Mouse (Mus musculus): ENCODE results near the gene Kcnk3.

Gene Kcnk3

DNA sequence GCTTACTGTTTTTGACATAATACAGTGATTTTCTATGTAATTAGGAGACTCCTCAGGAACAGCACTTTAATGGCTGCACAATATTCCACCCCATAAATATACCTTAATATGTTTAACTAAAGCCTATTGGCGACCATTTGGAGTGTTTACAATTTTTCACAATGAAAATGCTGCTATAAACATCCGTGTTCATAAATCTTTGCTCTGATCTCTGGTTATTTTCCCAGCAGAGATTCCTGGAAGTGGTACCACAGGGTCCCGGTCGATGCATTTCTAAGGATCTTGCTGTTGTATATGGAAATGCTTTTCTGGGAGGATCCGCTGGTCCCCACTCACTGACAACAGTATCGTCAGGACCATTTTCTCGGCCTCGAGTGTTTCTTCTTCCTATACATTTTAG, 25.3 kb downstream of the Kcnk3 start:
- no peak for DNase-seq (ENCODE audit: low read depth, low spot score)

DNA sequence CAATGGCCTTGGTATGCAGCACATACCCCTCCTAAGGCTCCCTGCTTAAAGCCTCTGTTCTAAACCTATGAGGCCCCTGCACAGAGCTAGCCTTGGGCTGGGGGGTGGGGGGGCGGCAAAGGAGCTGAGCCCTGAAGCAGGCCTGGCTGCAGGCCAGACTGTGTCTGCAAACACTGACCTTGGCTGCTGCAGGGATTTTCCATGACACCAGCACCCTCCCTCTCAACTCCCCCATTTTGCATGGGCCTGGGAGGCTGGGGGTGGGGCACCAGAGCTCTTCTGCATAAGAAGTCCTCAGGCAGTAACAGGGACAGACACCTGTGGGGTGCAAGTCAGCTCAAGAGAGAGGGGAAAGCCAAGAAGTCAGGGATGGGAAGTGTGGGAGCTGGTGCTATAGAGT, 26.3 kb downstream of the Kcnk3 start:
- peak; percentile 80 for DNase-seq (ENCODE audit: low read depth, low spot score)

DNA sequence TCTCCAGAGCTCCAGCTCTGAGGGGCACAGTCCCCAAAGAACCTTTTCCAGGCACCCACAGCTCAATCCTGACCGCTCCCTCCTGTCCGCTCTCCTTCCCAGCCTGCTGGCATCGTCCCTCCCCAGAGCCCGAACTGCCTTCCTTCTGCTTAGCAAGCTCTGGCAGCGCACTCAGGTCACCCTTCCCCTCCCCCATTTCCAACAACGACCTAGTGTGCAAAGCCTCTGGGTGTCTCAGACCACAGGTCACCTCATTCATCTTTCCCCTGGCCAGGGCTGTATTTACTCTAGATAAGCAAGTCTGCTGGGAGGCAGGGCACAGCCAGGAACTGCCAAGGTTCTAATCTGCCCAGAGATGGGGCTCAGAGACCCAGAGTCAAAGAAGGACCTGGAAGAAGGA, 27.4 kb downstream of the Kcnk3 start:
- no peak for DNase-seq (ENCODE audit: low read depth, low spot score)

DNA sequence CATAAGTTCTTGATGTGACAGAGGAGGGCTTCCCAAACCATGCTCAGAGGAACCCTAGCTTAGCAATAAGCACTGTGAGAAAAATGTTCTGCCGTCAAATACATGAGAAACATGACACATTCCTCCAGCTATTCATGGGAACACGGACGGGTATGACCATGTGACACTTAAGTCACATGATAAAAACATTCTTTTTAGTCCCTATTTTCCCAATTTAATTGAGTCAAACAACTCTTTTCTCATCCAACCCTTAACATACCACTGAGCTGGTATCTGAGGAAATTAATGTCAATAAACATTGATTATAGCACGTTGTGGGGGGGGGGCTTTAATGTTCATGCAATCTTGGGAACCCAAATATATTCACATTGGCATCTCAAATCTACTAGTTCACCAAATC, 27.8 kb downstream of the Kcnk3 start:
- no peak for DNase-seq (ENCODE audit: low read depth, low spot score)

DNA sequence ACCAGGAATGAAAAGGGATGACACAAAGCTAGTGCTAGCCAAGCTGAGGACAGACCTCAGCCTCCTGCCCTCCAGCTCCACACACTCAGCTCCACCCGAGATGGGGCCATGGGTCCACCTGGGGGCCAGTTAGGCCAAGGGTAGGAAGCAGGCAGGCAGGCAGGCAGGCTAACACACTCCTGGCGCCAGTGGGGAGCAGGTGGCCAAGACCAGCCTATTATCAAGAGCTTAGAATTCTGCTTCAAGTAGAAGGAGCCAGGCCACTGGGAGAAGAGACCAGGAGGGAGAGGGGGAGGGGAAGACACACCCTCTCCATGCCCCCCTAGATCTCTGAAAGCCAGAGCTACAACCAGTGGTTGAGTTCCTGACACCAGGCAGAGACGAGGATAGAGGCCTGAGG, 28.7 kb downstream of the Kcnk3 start:
- no peak for DNase-seq (ENCODE audit: low read depth, low spot score)

DNA sequence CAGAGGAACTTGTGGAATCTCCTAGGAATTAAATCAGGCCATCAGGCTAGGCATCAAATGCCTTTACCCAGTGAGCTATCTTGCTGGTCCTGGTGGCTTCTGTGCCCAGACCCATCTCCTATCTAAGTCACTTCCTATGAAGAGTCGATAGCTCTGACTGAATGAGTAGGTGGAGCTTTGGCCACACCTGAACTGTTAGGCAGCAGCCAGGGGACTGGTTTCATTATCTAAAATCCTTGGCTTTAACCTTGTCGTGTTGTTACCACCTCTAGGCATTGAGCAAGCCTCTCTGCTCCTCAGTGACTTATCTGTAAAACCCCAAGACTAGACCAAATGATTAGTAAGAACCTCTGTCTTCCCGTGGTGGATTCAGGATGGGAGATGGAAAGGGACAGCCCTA, 29.4 kb downstream of the Kcnk3 start:
- DNase-seq (ENCODE audit: low read depth, low spot score): peak; percentile 28

DNA sequence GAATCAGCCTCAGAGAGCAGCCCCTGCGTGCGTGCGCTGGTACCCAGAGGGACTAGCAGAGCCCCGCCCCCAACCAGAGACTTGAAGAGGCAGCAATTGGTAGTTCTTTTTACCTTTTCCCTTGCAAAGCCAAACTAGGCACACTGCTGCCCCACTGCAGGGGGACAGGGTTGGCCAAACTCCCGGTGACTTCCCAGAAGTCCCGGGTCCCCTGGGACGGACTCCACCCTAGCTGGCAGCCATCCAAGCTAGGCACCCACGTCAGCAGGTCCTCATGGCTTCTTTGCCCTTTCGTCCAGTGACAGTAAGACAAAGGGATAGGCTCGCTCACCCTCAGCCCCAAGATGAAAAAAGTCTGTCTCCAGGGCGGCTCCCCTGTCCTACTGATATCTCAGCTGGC, 29.9 kb downstream of the Kcnk3 start:
- DNase-seq (ENCODE audit: low read depth, low spot score): no peak

DNA sequence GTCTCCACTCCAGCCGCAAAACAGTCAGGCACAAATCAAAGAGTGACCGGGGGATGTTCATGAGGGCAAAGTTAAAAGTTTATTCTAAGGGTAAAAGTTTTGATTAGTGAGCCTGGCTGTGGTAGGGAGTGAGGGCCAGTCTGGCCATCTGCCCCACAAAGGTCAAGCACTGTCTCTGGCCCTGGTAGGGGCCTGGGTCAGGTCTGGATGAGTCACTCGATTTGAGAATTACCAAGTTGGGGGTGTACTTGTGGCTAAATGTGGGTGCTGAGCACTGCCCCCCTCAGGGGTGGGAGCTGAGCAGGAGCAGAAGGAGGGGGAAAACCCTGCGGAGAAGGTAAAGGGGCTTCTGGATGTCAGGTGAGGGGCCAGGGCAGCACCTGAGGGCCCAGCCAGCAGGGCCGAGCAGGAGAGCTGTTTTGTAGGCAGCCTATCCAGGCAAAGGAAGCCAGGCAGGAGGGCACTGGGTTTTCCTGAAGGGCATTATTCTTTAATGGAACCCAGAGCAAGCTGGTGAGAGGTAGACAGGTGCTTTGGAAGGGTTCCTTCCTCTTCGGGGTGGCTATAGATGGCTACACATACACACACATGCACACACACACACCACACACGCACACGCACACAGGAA, 30.5 kb downstream of the Kcnk3 start:
- no peak for DNase-seq (ENCODE audit: low read depth, low spot score)

DNA sequence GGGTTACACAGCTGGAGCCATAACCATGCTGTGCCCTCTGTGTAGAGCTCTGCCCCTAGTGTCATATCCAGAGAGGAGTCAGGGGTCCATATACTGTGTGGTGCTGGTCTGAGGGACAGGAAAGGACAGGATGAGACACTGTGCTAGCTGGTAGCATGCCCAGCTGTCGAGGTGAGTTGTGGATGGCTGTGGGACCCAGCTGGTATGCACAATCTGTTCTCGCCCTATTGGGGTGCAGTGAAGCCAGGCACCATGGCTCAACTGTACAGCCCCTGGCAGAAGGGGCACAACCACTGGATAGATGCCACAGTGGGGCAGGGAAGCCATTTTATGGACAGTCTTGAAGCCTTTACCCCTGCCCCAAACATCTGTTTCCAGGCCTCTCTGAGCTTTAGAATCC, 31.2 kb downstream of the Kcnk3 start:
- DNase-seq (ENCODE audit: low read depth, low spot score): no peak

DNA sequence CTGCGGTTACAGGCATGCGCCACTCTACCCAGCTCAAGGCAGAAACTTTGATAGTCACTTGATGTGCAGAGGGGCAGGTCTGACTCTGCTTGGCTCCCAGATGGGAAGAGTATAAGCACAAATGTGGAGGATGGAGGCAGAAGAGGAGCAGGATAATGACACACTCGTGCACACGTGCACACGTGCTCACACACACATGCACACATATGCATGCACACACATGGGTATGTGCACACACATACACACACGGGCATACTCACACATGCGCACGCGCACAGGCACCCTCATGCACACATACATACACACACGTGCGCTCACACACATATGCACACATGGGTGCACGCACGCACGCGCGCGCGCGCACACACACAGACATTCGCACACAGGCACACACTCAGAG, 32.6 kb downstream of the Kcnk3 start:
- DNase-seq (ENCODE audit: low read depth, low spot score): no peak

DNA sequence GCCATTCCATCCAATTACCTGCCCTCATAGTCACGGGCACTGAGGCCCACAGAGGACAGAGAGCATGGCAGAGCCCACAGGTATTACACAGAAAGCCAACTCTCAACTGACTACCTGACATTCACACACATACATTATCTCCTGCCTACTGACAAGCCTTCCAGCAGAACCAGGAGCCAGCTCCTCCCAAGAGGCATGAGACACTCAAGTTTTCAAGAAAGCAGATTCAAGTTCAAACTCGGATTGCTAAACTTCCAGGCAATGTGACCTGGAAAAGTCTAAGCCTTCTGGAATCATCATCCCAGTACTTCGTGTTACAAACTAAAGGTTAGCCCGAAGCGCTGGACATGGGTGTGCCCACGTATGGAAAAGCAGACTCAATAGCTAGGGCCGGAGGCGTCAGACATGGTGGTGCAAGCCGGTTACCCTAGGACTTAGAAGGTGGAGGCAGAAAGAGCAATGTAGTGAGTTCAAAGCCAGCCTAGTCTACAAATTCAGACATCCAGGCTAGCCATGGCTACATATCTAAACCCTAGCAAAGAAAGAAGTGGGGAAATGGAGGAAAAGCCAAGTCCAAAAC, 33.3 kb downstream of the Kcnk3 start:
- no peak for DNase-seq (ENCODE audit: low read depth, low spot score)

DNA sequence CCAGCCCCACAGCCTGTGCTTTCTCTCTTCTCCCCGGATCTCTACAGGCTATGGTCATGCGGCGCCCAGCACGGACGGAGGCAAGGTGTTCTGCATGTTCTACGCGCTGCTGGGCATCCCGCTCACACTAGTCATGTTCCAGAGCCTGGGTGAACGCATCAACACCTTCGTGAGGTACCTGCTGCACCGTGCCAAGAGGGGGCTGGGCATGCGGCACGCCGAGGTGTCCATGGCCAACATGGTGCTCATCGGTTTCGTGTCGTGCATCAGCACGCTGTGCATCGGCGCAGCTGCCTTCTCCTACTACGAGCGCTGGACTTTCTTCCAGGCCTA, 33.8 kb downstream of the Kcnk3 start:
- no peak for DNase-seq (ENCODE audit: low read depth, low spot score)

DNA sequence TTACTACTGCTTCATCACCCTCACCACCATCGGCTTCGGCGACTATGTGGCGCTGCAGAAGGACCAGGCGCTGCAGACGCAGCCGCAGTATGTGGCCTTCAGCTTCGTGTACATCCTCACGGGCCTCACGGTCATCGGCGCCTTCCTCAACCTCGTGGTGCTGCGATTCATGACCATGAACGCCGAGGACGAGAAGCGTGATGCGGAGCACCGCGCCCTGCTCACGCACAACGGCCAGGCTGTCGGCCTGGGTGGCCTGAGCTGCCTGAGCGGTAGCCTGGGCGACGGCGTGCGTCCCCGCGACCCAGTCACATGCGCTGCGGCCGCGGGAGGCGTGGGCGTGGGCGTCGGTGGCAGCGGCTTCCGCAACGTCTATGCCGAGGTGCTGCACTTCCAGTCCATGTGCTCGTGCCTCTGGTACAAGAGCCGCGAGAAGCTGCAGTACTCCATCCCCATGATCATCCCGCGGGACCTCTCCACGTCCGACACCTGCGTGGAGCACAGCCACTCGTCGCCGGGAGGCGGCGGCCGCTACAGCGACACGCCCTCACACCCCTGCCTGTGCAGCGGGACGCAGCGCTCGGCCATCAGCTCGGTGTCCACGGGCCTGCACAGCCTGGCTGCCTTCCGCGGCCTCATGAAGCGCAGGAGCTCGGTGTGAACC, 34.3 kb downstream of the Kcnk3 start:
- peak; percentile 66 for DNase-seq (ENCODE audit: low read depth, low spot score)

DNA sequence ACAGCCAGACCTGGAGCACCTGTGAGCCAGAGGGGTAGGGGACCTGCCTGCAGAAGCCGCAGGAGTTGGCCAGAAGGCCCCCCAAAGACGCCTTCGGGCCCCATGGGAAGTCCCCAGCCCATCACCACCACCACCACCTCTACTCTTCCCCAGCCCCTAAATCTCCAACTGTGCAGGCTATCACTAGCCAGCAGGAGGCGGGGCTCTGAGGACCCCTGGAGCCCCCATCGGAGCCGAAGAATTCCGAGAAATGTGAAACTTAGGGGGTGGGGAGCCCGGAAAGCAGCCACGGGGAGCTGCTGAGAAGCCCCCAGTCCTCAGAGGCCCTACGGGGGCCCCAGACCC, 34.8 kb downstream of the Kcnk3 start:
- no peak for DNase-seq (ENCODE audit: low read depth, low spot score)

DNA sequence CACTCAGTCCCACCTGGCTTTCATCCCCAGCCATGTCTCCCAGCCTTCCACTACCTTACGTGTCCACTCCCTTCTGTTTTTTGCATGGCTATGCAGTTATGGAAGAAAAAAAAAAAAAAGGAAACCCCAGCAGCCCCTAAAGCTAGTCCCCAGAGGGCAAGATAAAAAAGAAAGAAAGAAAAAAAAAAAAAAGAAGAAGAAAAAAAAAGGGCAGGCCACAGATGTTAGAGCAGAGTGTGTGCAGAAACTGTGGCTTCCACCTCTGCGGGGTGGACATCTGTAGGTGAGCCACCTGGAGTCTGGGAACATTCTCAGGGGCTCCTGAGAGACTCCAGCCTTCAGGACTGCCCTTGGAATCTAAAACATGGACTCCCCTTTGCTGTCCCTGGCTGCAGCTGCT, 35.4 kb downstream of the Kcnk3 start:
- DNase-seq (ENCODE audit: low read depth, low spot score): no peak

DNA sequence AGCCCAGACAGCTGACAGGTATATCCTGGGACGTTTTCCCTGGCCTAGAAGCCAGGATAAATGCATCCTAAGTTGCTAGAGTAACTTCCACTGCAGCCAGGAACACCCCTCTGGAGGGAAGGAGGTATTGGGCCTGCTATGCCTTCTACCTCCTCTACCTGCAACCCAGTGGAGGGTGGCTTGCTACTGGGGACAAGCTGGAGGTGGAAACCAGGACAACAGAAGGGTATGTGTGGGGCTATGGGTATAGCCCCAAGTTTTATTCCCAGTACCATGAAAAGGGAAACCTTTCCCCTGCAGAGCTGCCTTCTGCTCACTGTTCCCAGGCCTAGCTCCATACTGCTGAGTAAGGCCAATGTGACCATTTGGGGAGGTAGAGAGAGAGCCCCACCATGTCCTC, 36.3 kb downstream of the Kcnk3 start:
- no peak for DNase-seq (ENCODE audit: low read depth, low spot score)

DNA sequence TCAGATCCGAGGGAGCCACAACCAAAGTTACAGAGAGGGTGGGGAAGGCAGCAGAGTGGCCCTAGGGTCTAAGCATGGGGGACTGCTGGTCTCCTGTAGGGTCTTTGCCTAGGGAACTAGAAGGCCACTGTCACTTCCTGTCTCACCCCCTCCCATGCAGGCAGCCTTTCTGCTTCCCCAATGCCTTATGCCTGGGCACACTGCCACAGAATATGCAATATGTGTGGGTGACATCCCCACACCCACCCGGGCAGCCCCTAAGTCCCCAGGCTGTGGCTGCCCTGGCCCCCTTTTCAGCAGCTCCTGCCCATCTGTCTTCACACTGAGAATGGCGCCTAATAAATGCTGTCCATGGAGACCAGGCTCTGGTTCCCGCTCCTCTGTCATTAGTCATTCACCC, 36.9 kb downstream of the Kcnk3 start:
- no peak for DNase-seq (ENCODE audit: low read depth, low spot score)

DNA sequence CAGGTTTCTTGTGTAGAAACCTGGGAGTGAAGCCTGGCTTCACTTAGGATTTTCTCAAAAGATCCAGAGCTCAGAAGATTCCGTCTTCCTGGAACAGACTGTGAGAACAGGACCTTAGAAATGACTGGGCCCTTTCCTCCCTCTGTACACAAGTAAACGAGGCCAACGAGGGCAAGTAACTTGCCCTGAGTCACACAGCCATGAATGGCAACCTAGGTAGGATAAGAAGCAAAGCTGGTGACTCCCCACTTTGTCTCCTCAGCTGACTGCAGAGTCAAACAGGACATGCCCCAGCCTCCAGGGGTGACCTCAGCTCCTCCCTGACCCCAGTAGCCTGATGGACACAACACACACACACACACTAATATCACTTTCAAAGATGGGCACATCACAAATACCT, 37.4 kb downstream of the Kcnk3 start:
- DNase-seq (ENCODE audit: low read depth, low spot score): no peak

DNA sequence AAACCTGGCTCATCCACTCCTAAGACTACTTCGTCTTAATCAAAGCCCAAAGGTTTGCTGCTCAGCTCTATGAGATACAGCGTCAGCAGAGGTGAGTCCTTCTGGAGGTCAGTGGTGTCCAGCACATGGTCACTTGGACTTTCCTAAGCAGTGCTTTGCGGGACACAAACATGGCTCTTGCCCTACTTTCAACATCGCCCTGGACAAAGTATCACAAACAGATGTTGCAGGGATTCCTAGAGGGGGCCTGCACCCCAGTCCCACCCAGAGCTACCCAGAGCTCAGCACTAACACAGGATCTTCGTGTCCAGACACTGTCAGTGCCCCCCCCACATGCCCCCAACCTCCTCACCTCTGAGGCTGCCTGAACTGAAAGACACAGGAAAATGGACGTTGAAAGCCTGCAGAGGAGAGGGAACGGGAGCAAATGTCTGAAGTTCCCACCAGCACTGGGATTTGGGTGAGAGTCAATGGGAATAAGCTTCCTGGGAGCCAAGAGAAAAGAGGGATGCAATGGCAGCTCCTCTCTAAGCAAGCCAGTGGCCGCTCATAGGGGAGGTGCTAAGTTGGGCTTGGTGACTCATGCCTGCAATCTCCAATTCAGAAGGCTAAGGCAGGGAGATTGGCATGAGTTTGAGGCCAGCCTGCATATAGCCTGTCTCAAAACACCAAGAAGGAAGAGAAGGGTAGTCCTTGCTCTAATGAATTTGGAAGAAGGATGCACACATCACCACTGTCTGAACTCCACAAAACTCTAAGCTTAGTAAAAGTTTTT, 38.5 kb downstream of the Kcnk3 start:
- no peak for DNase-seq (ENCODE audit: low read depth, low spot score)

DNA sequence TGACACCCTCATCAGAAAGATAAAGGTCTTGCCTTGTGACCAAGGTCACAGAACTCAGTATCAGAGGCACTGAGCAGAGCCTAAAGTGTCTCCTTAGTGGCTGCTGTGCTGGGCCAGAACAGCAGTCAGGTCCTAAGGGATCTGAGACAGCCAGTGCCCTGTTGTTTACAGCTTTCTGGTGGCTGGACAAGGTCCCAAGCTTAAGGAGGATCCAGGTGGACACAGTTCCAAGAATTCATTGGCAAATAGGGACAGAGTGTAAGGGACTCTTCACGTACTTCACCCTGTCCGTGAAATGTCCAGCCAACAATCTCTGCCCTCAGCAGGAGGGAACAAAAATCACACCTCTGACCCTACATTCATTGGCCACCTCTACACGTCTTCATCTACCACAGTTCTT, 40.5 kb downstream of the Kcnk3 start:
- no peak for DNase-seq (ENCODE audit: low read depth, low spot score)

DNA sequence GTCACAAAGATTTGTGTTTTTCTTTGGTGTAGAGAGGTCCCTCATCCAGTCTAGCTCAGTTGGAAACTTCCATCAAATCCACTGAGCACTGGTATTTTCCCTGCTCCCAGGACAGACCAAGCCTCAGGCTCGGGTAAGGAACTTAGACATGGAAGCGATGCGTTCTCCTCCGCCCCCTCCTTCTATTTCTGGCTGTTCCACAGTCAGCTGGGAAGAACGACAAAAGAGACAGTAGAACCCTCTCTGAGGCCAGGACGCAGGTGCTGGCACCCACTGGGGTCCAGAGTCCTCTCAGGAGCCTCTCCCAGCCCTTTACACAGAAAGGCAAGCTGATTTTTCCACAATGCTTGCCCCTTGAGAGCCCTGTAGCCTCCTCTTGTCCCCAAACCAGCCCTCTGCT, 42.4 kb downstream of the Kcnk3 start:
- DNase-seq (ENCODE audit: low read depth, low spot score): no peak

DNA sequence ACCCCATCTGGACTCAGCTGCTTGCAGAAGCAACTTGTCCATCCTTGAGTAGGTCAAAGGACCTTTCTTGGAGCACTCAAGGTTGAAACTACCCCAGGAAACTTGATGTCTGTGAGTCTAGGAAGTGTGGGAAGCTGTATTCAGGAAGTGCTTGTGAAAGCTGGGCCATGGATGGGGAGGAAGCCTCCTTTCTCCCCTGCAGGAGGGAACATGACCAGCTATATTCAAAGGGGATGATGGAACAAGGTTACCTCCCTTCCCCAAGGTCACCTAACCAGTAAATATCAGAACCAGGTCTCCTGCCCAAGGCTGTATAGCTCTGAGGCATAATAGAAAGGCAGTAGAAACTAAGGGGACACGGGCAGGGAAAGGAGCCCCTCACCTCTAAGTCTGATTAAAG, 44.2 kb downstream of the Kcnk3 start:
- no peak for DNase-seq (ENCODE audit: low read depth, low spot score)

DNA sequence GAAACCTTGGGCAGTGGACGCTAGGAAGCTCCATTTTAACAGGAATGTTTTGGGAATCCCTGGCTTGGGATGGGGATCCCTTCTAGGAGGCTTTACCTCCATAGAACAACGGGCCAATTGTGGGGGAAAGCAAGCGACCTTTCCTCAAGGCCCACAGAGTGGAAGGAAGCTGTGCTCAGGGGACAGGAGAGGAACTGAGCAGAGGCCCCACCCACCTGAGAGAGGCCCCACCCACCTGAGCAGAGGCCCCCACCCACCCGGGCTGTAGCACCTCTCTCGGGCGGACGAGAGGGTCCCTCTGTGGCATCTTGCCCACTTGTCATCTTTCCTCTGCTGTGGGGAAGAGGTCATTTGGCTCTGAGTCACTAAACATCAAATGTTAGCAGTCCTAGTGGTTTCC, 49.0 kb downstream of the Kcnk3 start:
- DNase-seq (ENCODE audit: low read depth, low spot score): no peak
